Mouse (Mus musculus): ENCODE measurements at regions not wholly inside any gene's neighbourhood (a gene's known extent, or its start where the extent isn't known, plus 50 kb on each side); places are given as distances from the start of the nearest gene placed in this dataset.

GRCm38 (mm10) chr4:152663482-152663881 lies 185.8 kb upstream of the Kcnab2 start:
- peak in 1 of 2 experiments; percentile 0 for DNase-seq (ENCODE audit: low read depth in 2 of 2, low spot score in 2 of 2)

GRCm38 (mm10) chr4:152663069-152663468 lies 185.4 kb upstream of the Kcnab2 start:
- DNase-seq (ENCODE audit: low read depth in 2 of 2, low spot score in 2 of 2) = no peak

DNA sequence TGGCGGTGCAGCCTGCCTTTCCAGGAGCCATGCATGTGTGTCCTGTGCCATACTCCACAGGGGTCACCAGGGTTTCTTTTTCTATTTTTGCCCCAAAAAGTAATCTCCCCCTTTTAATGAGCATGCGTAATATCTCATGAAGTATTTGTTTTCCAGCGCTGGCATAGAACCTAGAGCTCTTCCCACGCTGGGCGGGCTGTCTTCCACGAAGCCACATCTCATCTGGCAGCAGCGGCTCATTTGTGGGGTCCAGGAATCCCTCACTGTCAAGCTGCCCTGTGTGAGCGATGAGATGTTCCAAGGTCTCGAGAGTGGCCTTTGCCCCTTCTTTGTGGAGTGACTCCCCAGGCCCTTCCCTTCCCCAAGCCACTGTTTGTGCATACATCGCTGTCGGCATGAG lies 184.8 kb upstream of the Kcnab2 start:
- no peak for DNase-seq (ENCODE audit: low read depth in 2 of 2, low spot score in 2 of 2)

DNA sequence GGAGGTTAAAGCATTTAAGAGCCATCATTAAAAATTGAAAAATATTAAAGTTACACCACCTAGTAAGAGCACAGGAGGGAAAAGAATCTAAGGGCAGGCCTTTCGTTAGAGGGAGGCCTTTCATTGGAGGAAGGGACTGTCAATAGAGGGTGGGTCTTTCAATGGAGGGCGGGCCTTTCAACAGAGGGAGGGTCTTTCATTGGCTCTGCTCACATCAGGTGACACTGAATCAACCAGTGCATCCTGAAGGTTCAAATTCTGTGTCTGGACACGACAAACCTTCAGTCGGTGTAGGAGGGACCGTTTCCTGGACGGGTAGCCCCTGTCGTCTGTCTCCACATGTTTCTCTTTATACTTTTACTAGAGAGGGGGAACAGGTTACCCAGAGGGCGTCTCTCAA lies 172.5 kb upstream of the Kcnab2 start:
- no peak for DNase-seq (ENCODE audit: low read depth in 2 of 2, low spot score in 2 of 2)

DNA sequence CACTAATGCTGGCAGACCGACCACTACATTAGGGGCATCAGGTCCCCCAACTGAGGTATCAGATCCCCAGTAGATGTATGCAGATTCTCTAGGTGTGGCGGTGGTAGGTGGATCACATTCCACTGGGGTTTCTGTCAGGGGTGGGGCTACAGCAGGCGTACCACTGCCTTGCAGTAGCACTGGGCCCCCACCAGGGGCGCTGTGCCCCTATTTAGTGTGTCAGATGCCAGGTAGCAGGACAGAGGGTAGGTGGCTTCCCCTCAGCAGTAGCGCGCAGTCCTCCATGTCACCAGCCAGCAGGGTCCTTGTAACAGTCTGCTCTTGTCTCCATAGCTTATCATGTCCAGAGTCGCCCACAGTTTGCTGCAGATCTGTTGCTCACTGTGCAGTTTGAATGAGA lies 169.9 kb upstream of the Kcnab2 start:
- DNase-seq (ENCODE audit: low read depth in 2 of 2, low spot score in 2 of 2) = no peak

DNA sequence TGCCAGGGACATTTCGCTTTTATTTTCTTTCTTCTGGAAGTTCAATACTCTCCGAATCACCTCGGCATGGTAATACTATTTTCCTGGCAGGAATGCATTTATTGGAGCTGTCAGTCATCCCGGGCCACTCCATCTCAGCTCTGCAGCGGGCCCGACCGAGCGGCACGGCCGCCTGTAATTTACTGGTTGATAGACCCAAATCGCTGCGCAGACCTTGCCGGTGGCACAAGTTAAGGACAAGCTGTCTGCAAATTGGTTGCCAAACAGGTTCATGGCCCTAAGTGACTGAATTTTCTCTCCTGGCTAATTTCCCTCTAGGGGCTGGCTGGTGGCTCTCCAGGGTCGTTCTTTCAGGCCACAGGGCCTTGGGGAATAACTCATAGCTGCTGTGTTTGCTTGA lies 169.4 kb upstream of the Kcnab2 start:
- no peak for DNase-seq (ENCODE audit: low read depth in 2 of 2, low spot score in 2 of 2)

DNA sequence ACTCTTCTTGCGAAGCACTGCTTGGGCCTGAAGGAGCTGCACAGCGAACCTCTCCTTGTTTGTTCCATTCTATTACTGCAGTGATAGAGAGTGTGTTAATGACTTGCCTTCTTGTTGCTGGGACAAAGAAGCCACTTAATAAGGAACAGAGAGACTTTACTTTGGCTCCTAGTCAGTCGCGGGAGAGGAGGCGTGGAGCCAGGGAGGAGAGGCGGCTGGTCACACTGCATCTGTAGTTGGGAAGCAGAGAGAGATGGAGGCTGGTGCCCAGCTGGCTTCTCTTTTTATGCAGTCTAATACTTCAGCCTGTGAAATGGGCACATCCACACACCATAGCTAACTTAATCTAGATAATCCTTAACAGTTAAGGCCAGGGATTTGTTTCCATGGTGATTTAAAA lies 159.4 kb upstream of the Kcnab2 start:
- DNase-seq (ENCODE audit: low read depth in 2 of 2, low spot score in 2 of 2) = no peak

- no peak for DNase-seq (ENCODE audit: low read depth in 2 of 2, low spot score in 2 of 2)
Observed at GRCm38 (mm10) chr4:152633896-152634295, 156.2 kb upstream of the Kcnab2 start.

- no peak for DNase-seq (ENCODE audit: low read depth in 2 of 2, low spot score in 2 of 2)
Observed at GRCm38 (mm10) chr4:152628111-152628510, 150.4 kb upstream of the Kcnab2 start.

GRCm38 (mm10) chr4:152625032-152626003 lies 147.6 kb upstream of the Kcnab2 start:
- no peak for DNase-seq (ENCODE audit: low read depth in 2 of 2, low spot score in 2 of 2)

DNA sequence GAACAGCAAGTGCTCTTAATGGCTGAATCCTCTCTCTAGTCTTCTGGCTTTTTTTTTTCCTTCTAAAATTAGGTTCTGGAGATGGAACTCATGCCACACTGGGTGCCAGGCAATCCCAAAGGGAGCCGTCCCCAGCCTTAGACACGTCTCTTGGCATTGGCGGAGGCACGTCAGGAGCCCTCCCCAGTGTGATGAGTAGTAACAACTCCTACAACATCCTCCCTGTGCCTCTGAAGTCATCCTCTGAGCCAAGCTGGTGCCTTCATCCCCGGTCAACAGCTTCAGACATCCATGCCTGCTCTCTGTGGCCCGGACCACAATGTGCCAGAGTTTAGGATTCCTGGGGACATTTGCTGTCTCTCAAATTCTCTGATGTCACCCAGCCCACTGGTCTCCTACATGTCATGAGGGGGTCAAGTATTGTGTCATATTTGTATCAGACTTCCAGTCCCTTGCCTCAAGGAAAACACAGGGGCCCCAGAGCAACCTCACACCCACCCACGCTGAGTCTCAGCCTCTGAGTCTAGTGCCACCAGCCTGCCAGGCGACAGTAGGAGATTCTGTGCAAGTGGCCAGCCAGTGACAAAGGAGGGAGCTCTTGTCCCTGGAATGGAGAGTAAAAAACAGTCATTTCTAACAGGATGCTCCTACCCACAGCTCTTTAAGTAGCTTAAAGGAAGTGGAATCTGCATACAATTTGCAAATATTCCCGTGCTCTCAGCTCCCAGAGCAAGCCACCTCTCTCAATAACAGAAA lies 144.5 kb upstream of the Kcnab2 start:
- DNase-seq (ENCODE audit: low read depth in 2 of 2, low spot score in 2 of 2) = no peak

DNA sequence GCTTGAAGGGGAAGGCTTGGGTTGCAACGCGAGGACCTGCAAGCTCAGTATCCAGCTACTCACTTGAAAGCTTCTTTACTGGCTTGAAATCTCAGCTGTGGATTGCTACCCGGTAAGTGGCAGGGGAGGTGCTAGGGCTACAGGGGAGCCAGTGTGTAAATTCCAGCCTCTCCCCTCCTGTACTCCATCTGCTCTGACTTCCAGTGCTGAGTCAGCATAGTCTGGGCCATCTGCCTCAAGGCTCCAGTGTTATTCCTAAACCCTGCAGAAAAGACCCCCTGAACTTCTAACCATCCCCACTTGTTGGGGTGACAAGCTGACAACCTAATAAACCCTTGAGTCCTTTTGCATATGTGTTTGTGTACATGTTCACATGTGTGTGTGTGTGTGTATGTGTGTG lies 140.0 kb upstream of the Kcnab2 start:
- DNase-seq (ENCODE audit: low read depth in 2 of 2, low spot score in 2 of 2) = no peak

GRCm38 (mm10) chr4:152615155-152615554 lies 137.5 kb upstream of the Kcnab2 start:
- no peak for DNase-seq (ENCODE audit: low read depth in 2 of 2, low spot score in 2 of 2)

- DNase-seq (ENCODE audit: low read depth in 2 of 2, low spot score in 2 of 2) = no peak
Observed at GRCm38 (mm10) chr4:152614356-152615100, 136.9 kb upstream of the Kcnab2 start.
